Mouse (Mus musculus) lung, postnatal 4 days (tissue): ENCODE measurements around the gene Nat8.
"Not testable (repeated sequence)": the region's sequence is repeated elsewhere in the genome, so short reads cannot be mapped to it uniquely, and the experiment has no call there.

Experiments
- DNase-seq, 2 experiments: peaks; one replicate each; pipeline ENCODE4 v3.0.0; 2021

Nat8 gene

DNA sequence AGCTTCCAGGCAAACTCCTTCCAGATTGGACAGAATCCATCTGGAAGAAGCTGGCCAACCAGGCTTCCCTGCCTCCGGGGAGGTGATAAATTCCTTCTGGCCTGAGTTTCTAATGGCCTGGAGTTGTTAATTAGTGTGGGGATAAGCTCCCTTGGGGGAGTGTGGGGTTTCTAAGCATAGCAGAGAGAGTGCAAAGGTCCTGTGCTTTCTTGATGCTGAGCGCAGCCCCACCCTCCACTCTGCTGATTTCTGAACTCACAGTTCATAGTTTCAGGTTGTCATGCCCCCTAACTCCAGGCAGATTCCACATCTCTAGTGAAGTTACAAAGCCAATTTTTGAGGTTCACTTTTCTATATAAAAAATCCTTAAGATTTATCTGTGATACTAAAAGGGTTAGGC lies 3.2 kb upstream of the Nat8 start:
- not testable (repeated sequence) for DNase-seq

DNA sequence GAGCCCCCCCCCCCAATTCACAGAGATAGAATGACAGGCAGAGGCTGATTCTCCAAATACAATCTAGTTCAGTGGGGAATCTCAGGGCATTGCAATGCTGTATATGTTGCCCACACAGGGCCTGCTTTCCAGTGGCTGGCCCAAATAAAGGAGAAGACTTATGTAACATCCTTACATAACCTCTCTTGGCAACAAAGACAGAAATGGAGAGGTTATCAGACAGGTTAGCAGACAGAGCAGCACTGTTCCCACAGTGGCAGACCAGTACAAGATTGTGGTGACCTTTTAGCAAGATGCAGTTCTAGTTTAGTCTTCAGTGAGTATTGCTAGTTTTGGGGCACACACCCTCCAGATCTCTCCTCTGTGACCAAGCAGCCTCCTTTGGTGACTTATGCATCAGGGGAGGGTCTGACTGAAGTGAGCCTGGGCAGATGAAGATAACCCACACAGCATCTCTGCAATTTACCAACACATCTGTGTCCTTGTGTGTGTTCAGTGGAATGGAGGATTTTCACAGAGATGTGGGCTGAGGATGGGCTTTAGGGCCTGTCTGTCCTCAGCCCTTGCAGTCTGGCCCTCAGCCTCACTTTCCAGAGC lies 2.7 kb upstream of the Nat8 start:
- not testable (repeated sequence) for DNase-seq

DNA sequence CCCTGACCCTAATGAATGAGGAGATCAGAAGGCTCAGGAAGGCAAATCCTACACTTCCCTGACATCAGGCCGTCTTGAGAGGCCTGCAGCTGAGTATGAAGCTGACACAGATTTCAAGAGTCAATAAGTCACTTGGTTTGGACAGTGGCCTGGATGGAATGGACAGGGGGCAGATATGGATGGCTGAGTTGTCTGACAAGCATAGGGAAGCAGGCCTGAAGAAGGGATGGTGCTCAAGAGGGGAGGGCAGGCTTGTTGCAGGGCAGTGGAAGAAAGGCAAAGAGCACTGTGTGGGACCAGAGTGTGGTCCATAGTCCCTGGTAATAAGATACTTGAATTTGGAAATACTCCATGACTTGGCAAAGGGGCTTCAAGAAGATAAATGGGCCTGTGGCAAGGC lies 2.4 kb downstream of the Nat8 start:
- DNase-seq: no peak

DNA sequence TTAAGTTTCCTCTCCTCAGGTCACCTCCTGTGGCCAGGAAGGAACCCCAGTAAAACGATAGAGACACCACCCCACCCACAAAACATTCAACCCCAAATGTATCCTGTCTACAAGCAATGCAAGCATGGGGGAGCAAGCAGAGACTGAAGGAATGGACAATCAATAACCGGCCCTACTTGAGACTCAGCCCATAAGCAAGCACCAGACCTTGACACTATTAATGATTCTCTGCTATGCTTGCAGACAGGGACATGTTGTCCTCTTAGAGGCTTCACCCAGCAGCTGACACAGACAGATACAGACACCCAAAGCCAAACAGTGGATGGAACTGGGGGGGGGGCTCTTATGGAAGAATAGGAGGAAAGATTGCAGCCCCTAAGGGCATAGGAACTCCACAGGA lies 6.0 kb downstream of the Nat8 start:
- DNase-seq: no peak

- no peak for DNase-seq
These were observed 8.3 kb downstream of the Nat8 start for GRCm38 (mm10) chr6:85823382-85824090.

- DNase-seq: no peak
These were observed 9.6 kb downstream of the Nat8 start for GRCm38 (mm10) chr6:85822286-85822685.

DNA sequence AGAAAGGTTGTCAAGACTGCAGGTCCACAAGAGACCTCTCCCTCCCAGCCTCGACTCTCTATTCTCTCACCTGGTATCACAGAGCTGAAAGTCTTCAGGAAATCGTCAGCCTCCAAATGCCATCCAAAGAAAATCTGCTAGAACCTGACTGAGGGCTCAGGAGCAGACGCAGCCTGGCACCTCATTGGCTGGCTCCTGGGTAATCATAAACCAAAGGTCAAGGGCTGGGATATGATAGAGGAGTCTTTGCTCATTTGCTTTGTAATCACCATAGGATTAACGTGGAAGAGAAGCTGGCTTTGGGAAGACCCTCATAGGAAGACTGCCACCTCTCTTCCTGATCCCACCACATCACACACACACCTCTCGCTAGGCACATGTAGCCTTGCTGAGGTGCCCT lies 11.0 kb downstream of the Nat8 start, which contains the start of the genes Nat8f6 and Nat8f5:
TSS of gene Nat8f6 (minus strand) at position 118 of the 400 bp plus-strand sequence.
TSS of gene Nat8f5 (minus strand) at position 136 of the 400 bp plus-strand sequence.
- no peak for DNase-seq

DNA sequence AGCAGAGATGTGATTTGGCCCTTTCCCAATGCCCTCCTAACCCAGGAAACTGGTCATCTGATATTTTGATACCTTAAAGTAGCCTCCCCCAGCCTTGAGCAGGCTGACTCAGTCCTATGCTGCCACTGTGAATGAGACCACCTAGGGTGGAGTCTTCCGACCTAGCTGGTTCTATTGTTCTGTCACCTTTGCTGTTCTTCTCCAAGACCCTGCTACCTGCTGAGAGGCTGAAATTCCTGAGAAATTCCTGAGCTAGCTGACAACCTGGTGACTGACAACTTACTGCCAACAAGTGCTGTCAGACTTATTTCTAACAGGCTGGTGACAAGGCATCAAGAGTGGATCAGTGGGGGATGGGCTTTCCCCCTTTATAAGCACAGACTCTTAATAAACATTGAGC lies 13.5 kb downstream of the Nat8 start:
- DNase-seq: no peak

DNA sequence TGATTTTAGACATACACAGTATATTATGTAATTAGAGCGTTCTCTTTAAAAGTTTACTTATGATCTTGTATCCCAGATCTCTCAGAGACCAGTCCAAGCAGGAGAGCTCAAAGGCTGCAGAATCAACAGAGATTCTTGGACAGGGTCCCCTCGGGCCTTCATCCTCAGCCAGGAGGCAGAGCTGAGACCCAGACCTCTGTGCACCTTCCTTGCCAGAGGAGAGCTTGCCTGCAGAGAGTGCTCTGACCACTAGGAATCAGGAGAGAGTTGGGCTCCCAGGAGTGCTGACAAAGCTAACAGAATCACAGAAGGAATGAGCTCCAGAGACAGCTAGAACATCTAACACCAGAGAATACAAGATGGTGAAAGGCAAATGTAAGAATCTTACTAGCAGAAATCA lies 18.5 kb downstream of the Nat8 start:
- no peak for DNase-seq

GRCm38 (mm10) chr6:85810942-85811537 lies 20.8 kb downstream of the Nat8 start:
- not testable (repeated sequence) for DNase-seq

- DNase-seq: not testable (repeated sequence)
These were observed 21.4 kb downstream of the Nat8 start for GRCm38 (mm10) chr6:85810514-85810913.

GRCm38 (mm10) chr6:85809784-85810183 lies 22.1 kb downstream of the Nat8 start:
- DNase-seq: not testable (repeated sequence)

GRCm38 (mm10) chr6:85803180-85803579 lies 28.7 kb downstream of the Nat8 start:
- DNase-seq: peak; percentile 9 to 32
